Mouse (Mus musculus) adrenal gland, adult 8-10 months (tissue): ENCODE results near the gene Med12l. TPM values are rescaled to one million over a fixed set of nuclear protein-coding genes. Genes with fewer than 3 reads are reported as not detected.

Source experiments
- DNase-seq: peaks from one replicate; pipeline ENCODE4 v3.0.0; 2022
- total RNA-seq, 4 experiments: library from RNA; stranded (reverse); gene quantifications; 2 replicates each; pipeline ENCODE4 v1.2.4; 2022

Med12l gene
- total RNA-seq, 4 experiments from 2014 or later = 13.0 to 19.3 (median 16.9) TPM

DNA sequence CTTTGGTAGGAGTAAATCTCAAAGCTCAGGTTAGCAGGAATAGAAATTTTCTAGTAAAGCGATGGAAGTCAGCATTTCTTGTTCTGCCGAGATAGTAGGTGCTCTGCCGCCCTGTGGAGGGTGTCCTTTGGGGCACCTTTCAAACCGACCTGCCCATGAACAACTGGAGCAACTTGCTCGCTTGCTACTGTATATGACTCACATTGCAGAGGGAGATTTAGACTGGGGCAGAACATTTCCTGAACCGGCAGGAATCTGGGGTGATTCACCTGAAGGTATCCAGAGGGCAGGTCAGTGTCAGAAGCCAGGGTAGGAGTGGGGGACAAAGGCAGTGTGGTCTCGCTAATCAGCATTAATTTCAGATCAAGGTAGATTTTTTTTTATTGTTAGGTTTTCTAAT is 189.3 kb downstream of the Med12l start, which contains the start of gene Gpr87:
TSS of gene Gpr87 (minus strand) at position 167 of the 400 bp plus-strand sequence.
- DNase-seq = no peak

DNA sequence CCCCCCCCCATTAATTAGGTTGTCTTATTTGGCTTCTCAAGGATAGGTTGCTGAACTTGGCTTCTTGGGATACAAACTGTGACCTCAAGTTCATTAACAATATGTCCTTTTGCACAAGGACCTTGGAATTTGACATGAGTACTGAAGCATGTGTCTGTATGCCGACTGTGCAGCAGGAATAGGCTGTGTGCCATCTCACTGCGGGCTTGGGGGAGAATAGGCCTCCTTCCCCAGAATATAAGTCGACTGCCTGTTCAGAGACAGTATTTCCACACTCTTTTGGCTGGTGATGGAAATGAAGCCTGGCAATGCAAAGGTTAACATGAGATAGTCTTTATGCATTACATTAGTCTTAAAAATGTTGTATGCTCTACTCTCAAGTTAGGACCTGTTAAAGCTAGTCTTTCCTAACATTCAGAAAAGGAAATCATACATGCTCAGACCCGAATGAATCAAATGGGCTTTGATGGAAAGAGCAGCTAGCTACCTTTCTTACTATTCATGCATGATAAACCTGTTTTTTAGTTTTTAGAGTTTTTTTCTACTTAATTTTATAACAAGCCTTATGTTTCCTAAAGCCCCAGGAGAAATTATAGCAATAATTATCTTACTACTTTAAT is 191.8 kb downstream of the Med12l start:
- no peak for DNase-seq

DNA sequence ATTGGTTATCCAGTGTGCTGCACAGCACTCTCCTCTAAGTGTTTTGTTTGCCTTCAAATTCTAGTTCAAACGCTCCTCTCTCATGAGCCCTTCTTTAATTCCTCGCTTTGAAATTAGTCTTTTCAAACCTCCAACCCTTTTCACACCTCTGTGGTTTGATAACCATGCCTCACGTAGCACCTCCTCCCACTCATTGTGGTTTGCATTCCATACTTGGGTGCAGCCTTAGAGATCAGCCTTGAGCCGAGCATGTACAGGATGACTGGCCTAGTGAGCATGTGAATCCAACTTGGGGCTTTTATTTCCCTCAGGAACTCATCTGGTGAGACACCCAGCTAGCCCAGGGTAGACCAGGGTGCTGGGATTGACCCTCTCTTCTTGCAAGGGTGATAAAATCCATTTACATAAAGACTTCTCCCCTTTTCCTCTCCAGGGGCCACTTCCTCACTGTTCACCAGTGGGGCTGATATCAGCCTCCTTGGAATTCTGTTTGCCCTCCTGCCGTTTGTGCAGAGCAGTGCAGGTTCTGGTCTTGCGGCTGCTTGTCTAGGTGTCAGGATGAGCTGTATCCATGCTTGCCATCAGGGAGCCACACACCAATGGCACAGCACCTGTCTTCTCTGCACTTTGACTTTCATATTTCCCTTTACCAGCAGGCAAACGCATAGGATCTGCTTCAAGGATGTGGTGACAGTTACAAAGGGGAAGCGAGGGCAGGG is 198.3 kb downstream of the Med12l start:
- DNase-seq = no peak

DNA sequence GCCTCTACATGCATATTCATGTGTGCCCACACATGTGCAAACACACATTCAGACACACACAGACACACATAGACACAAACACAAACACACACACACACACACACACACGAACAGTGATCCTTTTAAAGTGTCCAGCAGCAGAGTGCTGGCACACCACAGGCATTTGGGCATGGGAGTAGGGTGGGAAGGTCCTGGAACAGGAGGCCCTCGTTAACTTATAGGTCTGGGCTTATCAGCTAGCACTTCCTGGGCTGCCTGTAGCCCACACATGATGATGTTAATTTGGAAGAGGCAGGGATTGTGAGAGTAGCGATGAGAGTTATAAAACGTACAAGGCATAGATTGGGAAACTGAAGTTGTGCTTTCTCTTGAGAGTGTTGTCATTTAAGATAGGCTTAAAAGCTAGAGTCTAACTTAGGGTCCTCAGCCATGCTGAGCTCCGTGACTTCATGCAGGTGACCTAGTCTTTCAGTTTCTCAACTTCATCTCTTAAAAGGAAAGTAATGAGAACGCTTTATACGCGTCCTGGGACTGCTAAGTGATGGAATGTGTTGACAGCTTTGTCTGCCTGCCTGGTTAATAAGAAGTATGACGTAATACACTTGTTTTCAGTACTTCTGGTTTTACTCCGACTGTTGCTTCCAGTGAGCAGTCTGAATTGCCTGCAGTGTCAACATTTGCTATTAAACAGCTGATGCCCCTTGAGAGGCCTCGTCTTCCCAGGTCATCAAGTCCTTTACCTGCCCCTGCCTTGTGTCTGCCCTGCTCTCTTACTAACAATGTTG is 199.3 kb downstream of the Med12l start:
- DNase-seq = no peak

DNA sequence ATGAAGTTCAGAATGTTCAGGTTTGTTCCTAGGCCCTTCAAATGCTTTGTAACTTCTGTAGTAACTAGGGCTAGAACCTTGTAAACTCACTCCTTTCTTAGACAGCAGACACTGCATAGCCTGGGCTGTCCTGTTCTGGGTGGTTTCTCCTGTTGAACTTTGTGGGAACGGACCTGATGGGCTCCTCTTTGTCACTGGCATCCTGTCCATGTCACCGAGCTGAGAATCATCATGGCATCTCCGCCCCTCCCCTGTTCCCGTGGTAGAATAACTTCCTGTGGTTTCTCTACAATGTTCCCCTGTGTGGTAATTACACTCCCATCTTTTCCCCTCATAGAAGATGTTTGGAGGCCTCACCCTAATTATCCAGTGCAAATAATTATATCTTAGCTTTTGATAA is 200.3 kb downstream of the Med12l start:
- no peak for DNase-seq

DNA sequence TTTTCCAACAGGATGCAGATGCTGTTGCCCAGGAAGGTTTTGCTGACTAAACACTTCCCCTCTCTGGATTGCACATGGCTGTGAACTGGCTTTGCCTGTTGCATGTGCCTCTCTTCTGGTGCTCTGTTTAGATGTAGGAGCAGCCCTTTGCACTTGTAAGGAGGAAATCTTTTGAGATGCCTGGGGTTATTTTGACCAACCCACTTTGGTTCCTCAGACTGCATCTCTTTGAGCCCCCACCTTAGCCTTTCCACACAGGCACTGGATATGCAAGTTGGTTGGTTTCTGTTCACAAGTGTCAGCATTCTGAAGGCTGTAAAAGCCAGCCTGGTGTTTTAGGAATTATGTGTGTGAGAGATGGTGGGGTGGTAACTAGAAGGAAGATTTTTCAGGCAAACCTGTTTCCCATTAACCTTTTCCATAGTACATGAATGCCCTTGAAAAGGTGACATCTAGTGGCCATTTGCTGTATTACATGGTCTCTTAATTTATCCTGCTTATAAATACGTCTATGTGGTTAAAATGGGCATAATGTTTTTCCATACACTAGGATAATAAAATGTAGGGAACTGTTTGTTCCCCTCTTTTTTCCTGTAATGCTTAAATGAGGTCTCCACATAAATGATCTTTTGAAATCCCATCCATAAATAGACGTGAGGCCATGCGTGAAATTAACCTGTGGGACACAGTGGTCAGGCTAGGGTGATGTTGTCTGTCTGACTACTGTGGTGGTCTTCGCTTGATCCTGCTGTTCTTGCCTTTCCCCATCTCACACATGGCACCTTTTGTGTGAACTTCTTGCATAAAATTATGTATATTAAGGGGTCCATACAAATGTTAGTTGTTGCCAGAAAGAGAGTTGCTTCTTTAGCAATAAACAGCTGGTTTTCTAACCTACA is 203.3 kb downstream of the Med12l start:
- no peak for DNase-seq

DNA sequence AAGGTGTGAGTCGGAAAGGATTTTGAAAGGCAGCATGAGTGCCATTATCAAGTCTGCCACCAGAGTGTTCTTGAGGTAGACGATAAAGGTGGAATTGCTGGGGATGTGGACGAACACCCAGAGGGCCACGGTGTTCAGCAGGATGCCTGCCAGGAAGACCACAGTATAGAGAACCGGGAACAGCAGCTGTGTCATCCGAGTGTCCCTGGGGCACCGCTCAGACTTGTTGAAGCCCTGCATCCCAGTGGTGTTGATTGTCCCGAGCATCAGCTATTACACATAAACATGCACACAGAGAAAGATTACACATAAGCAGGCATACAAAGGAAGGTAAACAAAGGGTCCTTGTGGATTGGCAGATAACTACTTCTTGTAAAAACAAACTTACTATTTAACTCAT is 204.5 kb downstream of the Med12l start:
- no peak for DNase-seq

DNA sequence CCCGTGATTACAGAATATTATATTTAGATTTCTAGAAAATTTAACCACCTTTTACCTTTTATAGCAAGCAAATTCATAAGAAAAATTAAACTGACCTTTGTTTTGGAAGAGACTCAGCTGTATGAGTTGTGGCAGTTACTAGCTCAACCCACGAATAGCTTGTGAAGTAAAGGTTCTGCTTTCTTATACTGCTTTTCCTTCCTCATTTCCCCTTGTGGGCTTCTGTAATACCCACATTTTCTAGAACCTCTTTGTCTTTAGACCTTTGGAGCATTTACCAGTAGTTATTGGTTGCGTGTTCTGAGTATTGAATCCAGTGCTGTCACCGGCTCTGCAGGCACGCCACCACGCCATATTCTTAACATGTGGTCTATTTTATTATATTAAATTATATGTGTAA is 205.1 kb downstream of the Med12l start, which contains the start of gene P2ry13:
TSS of gene P2ry13 (minus strand) at position 156 of the 400 bp plus-strand sequence.
- no peak for DNase-seq

DNA sequence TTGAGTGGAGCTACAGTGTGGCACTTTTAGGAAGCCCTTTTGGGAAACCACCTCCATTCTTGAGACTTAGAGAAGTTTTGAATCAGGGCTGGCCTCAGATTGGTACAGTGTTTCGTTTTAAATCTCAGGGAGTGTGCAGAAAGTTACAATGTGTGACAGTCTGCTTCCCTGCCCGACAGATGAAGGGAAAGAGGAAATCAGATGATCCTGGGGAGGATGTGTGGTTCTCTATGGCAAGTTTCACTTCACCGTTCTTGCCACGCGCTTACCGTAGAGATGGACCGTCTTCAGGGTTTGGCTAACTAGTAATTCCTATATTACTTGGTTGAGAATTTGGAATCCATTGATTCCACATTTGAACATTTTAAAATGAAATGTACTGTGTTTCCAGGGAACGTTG is 206.2 kb downstream of the Med12l start:
- no peak for DNase-seq

DNA sequence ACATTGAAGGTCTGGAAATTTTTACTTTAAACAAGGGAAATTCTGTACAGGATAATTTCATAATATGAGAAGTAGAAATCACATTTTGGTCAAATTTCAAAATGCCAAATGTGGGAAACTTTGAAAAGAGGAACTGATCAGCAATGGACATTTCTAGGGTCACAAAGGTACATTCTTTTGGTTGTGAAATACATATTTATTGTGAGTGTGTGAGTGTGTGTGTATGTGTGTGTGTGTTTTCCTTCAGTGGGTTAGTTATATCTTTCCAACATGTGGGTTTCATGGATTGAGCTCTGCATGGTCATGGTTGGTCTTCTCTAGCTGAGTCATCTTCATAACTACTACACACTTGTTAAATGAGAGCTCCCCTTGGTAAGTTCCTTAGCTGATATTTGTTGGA is 206.8 kb downstream of the Med12l start:
- DNase-seq = no peak

DNA sequence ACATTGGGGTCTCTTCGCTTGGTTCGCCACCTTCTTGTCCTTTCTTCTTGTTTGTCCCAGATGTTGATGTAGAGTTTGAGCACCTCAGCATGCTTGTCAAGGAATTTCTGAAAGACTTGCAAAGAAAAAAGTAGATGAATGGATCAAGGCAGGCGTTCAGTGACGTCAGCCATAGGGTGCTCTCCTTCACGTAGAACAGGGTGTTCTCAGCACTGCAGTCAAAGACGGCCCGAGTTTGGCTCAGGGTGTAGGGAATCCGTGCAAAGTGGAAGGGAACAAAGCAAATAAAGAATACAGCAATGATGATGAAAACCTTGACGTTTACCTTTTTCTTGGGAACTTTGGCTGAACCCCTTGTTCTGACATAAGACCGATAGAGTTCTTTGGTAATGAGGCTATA is 211.6 kb downstream of the Med12l start:
- DNase-seq = no peak

DNA sequence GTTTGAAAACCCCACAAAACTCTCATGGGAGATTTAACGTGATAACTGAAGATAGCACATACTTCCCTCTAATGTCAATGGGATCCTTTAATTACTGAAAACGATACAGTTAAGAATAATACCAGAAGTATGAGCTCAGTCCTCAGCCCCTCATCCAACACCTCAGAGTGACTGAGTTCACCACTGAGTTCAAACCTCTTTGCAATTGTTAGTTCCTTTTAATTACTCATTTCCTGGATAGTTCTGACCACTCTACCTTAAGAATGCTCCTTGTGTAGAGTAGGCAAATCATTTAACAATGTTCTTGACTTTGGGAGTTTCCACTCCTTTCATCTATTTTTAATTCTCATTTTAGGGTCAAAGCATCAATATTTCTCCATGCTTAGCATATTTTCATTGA is 213.7 kb downstream of the Med12l start:
- no peak for DNase-seq

DNA sequence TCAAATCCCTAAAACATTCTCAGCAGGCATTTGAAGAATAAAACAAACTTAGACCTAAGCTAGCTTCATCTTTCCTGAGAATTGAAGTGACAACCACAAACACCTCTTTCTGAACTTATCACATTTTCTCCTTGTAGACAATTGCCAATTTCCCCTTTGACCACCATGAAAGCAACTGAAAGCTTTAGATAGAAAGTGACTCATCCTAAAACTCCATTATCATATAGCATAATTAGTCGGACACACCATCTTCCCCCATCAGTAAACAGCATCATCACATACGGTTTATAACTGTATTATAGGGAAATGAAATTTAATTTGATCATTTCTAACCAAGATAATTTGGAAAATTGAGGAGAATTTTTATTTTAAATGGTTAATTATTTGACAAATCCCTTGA is 216.7 kb downstream of the Med12l start:
- DNase-seq = no peak

DNA sequence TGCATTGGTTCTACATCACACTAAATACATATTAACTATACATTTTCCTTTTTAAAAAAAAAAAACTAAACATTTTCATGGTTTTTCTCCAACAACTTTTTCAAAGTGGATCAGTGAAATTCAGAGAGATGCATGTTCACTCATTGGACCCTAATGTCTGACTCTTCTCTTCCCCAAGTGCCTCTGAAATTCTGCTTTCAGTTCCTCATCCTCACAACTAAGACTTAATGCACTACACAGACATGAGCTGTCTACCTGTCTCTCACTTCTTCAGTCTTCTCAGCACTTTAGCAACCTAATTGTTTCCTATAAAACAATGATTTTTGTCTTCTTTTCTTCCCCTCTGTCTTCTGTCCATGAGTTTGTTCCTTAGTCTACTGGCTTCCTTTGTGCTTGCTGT is 219.8 kb downstream of the Med12l start:
- DNase-seq = no peak

DNA sequence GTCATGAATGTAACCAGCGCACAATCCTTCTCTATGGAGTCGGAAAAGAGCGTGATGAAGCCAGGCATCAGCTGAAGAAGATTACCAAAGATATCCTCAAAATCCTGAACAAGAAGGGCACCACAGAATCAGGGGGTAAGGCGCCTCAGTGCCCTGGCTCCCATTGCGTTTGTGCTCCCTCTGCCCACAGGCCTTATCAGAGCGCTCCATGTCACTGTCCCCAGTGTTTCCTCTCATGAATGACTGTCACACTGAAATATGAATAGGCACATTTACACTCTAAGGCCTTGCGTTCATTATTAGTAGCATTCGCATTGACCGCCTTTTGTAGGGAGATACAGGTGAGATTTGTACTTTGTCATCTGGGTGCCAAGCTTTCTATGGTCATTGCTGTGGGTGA is 222.1 kb downstream of the Med12l start:
- no peak for DNase-seq

DNA sequence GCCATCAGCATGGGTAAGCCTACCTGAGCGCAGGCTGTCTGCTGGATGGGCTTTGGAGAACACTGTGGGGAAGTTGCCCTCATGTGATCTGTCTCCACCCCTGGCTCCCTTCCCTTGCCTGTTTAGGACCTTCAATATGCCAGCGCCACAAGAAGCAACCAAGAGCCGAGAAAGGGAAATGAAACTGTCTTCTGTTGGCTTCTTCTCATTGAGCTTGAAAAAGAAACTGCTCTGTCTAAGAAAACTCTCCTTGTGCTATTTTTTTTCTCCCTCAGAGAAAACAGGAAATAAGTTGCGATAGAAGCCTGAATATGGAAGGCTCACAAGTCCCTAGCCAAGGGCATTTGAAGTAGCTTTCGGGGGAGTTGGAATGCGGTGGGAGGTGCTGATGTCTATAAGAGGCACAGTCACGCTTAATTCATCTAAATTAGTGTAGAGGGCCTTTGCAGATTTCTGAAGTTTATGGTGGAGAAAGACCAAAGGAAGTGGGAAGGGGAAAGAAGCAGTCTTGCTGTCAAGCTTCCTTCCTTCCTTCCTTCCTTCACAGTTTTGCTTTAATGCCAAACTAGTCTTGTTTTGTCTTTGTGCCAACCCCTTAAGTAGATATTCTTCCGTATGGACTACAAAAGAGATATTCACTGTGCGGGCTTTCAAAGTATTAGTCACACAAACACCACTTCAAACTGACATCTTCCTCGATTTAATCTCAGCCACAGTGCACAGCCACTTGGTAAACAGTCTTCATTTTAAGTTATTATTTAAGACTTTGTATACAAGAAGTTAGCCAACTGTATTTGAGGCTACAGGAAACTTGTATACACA is 223.3 kb downstream of the Med12l start:
- peak; percentile 18 for DNase-seq

DNA sequence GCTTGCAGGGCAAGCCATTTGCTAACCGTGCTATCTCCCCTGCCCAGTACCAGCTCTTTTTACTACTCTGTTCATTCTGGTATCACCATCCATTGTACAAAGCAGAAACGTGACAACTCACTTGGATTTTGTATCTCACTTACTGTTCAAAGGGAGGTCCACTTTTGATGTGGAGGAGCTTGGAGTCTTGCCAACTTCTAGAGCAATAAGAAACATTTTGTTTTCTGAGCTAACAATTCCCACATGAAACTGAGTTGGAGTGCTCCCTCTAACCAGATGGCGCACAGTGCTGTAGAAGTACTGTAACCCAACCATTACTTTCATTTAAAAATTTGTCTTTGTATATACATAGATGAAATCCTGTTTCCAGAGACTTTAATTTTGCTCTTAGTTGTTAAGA is 225.3 kb downstream of the Med12l start:
- DNase-seq = no peak

DNA sequence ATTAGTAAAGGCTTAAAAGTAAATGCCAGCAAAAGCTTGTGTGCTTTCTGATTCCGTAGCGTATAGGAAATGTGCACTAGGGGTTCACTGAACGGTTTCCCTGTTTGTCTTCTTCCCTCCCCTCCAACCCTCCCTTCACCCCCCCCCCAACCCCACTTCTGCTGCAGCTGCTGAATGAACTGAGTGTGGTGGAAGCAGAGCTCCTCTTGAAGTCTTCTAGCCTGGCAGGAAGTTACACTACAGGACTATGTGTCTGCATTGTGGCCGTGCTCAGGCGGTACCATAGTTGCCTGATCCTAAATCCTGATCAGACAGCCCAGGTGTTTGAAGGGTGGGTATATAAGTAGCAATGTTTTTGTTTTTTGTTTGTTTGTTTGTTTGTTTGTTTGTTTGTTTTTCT is 229.3 kb downstream of the Med12l start:
- DNase-seq = no peak

DNA sequence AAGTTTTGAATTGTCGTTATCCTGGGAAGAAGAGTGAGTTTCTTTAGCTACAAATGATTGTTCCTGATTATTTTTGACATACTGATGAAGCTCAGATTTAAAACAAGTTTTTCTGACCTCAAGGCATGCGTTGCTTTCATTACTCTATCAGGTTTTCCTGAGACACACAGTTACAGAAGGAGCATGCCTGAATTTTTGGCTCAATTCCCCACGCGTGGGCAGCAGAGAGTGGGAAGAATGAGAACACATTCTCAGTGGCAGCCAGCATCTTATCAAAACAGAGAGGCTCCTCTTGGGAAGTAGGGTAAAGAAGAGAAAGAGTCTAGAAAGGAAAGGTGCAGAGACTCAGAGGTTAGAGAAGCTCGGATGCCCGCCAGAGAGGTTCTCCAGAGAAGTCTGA is 237.8 kb downstream of the Med12l start:
- no peak for DNase-seq

DNA sequence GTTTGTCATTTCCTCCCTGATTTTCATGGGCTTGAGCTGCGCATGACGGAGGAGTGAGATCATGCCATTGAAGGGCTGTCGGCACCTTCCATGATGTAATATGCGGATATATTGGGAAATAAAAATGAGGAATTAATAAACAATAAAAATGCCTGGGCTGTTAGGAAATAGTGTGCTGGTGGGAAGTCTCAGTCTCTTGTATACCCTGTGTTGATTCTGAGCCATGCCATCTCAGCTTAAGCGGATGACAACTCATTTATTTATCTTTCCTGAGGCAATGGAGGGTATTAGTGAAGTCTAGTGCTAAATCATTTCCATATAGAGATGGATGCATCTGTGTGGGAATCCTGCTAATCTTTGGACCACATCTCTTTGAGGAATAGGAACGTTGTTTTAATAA is 242.4 kb downstream of the Med12l start:
- no peak for DNase-seq

DNA sequence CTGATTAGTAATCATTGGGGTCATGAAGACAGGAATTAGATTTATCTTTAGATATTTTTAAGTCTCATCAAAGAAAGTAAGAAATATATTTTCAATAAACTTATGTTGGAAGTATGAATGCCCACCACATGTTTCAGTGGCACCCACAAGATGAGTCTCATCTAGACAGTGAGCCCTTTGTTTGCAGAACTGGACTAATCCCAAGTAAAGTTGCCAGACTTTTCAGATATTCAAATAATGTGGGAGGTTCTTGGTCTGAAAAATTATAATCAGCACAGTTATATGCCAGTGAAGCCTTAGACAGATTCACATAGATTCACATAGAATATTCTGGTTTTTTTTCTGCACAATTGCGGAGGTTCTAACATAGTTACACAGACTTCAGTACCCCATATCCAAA is 244.8 kb downstream of the Med12l start:
- DNase-seq = no peak
